Mouse (Mus musculus): ENCODE measurements around the gene Hbp1.

Hbp1 gene

DNA sequence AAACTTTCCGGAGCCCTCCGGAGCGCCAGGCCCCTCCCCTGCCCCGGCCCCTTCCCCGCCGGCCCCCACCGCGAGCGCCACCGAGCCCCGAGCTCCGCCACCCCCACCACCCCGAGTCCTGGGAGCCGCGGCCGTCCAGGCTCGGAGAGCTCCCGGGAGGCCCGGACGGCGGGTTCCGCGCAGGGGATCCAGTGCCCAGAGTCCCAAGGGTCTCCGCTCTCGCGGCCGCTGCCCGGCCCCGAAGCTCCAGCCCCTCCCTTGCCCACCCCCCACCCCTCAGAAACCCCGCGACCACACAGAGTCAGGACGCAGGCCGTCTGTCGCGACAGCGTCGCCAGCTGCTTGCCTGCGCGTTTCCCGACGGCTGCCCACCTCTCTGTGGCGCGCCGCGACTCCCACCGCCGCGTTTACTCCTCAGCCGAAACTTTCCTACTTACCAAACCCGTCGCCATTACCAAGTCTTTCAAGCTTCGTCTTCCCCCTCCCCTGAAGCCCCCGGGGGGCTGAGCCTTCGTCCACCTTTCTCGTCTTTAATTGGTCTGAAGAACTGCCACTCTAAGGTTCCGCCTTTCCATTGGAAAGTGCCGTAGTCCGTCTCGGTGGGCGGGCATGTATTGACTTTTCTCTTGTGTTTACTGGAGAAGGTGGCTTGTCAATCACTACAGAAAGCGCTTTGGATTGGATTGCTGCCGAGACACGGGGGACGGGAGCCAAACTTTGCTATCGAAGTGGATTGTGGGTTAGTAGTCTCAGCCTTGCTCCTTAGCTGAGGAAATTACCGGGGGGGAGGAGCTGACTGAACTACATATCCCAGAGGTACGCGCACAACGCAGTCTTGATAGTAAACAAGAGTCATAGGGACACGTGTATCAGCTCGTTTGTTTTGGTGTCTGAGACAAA is at the start of gene Hbp1:
Gene Hbp1 (minus strand): TSS at position 777 of the 900 bp plus-strand sequence.
- H3K4me3 ChIP-seq (replicated peaks; ENCODE audit: low read length): peak within 1 kb of the TSS; percentile 88
- H3K4me1 ChIP-seq (replicated peaks; ENCODE audit: low read depth, low read length): peaks cover 44% of the 10 kb centered on the region
- H3K27me3 ChIP-seq (ENCODE audit: insufficient read depth, low read length): no peaks in the 10 kb centered on the region
- no peaks in the 10 kb centered on the region for H3K36me3 ChIP-seq (ENCODE audit: insufficient read depth, low read length)
- no peaks in the 10 kb centered on the region for H3K9me3 ChIP-seq (ENCODE audit: low read length)
- TF ChIP-seq CTCF (conservative IDR thresholded peaks at IDR 0.05; ENCODE audit: low read length) (no peak), POU5F1 (IDR thresholded peaks at IDR 0.05; ENCODE audit: borderline replicate concordance, low read length) (no peak), NANOG (IDR thresholded peaks at IDR 0.05; ENCODE audit: borderline replicate concordance, low read length) (no peak)

DNA sequence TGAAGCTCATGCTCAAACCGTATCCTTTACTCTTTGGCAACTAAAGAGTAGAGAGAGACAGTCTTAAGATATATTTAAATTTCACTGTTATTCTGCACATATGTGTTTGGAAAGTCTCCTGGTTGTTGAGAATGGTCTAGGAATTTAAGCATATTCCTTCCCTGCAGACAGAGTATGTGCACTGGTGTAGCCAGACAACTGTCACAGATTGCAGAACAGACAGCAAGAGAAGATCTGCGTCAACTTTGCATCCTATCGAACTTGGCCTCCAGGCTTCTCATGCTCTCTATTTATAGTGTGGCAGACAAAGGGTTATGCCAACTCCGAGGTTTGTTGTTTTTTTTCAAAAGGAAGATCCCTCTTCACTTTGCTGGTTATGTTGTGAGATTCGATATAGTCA is 48.4 kb upstream of the Hbp1 start:
- H3K4me3 ChIP-seq (replicated peaks; ENCODE audit: low read length): no peak overlapping the region
- no peaks in the 10 kb centered on the region for H3K27me3 ChIP-seq (ENCODE audit: insufficient read depth, low read length)
- no peaks in the 10 kb centered on the region for H3K9me3 ChIP-seq (ENCODE audit: low read length)
- TF ChIP-seq POU5F1 (IDR thresholded peaks at IDR 0.05; ENCODE audit: borderline replicate concordance, low read length) (no peak), NANOG (IDR thresholded peaks at IDR 0.05; ENCODE audit: borderline replicate concordance, low read length) (no peak), CTCF (conservative IDR thresholded peaks at IDR 0.05; ENCODE audit: low read length) (no peak)
- no peaks in the 10 kb centered on the region for H3K36me3 ChIP-seq (ENCODE audit: insufficient read depth, low read length)
- H3K4me1 ChIP-seq (replicated peaks; ENCODE audit: low read depth, low read length): no peaks in the 10 kb centered on the region

DNA sequence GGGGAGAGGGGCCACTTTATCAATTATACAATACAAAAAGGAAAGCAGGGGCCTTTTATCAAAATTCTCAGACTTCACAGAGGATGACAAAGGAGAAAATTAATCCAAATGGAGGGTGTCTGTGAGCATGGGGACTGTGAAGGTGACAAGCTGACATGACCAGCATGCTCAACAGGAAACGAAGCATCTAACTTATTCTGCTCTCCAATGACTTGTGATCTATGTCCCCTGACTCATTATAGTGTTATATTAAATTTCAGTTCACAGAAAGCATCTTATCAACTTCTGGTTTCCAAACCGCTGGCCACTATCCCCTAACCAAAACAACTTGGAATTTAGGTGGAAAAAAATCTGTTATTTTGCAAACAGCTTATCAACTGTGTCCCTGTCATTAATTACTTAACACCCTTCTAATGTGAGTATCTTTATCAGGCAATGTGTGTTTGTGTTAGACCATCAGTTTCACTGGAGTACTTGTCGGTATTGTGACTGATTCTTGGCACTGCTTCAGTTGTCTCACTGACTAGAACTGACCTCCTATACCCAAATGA is 47.1 kb upstream of the Hbp1 start:
- no peaks in the 10 kb centered on the region for H3K27me3 ChIP-seq (ENCODE audit: insufficient read depth, low read length)
- no peaks in the 10 kb centered on the region for H3K4me1 ChIP-seq (replicated peaks; ENCODE audit: low read depth, low read length)
- H3K4me3 ChIP-seq (replicated peaks; ENCODE audit: low read length): no peak overlapping the region
- TF ChIP-seq POU5F1 (IDR thresholded peaks at IDR 0.05; ENCODE audit: borderline replicate concordance, low read length) (no peak), CTCF (conservative IDR thresholded peaks at IDR 0.05; ENCODE audit: low read length) (no peak), NANOG (IDR thresholded peaks at IDR 0.05; ENCODE audit: borderline replicate concordance, low read length) (no peak)
- no peaks in the 10 kb centered on the region for H3K36me3 ChIP-seq (ENCODE audit: insufficient read depth, low read length)
- no peaks in the 10 kb centered on the region for H3K9me3 ChIP-seq (ENCODE audit: low read length)

DNA sequence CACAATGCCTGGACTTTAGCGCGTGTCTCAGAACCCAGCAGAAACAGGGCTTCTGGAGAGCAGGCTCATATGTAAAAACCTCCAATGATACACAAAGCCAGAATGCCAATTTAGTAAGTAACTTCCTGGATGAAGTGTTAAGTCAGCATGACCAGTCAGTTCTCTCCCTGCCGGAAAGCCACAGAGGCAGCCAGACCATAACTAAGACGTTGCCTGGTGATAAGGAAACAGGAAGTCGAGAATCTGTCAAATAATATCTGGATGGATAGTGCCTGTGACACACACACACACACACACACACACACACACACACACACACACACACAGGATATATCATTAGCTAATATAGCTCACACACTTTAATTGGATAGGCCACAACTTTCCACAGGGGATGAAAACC is 46.5 kb upstream of the Hbp1 start:
- H3K4me1 ChIP-seq (replicated peaks; ENCODE audit: low read depth, low read length): no peaks in the 10 kb centered on the region
- H3K4me3 ChIP-seq (replicated peaks; ENCODE audit: low read length): no peak overlapping the region
- H3K9me3 ChIP-seq (ENCODE audit: low read length): no peaks in the 10 kb centered on the region
- H3K27me3 ChIP-seq (ENCODE audit: insufficient read depth, low read length): no peaks in the 10 kb centered on the region
- TF ChIP-seq NANOG (IDR thresholded peaks at IDR 0.05; ENCODE audit: borderline replicate concordance, low read length) (no peak), POU5F1 (IDR thresholded peaks at IDR 0.05; ENCODE audit: borderline replicate concordance, low read length) (no peak)
- H3K36me3 ChIP-seq (ENCODE audit: insufficient read depth, low read length): no peaks in the 10 kb centered on the region

DNA sequence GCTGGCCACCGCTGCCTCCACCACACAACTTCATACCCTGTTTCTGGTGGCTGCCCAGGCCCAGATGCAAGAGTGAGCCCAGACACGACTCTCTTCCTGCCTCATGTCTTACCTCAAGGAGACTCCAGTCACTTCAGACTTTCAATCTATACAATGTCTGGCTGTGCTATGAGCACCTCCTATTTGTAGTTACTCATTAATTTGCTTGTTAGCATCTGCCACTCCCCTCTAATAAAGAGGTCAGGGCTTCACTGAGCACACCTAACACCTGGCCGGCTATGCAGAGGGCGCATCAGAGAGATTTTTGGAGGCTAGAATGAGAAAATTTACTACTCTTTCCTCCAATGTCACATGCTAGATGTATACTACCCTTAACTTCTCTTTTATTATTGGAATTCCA is 40.2 kb upstream of the Hbp1 start:
- Histone ChIP-seq H3K4me1 (replicated peaks; ENCODE audit: low read depth, low read length) (no peaks in the 10 kb centered on the region), H3K36me3 (ENCODE audit: insufficient read depth, low read length) (no peaks in the 10 kb centered on the region), H3K9me3 (ENCODE audit: low read length) (no peaks in the 10 kb centered on the region), H3K4me3 (replicated peaks; ENCODE audit: low read length) (no peak overlapping the region), H3K27me3 (ENCODE audit: insufficient read depth, low read length) (no peaks in the 10 kb centered on the region)
- TF ChIP-seq NANOG (IDR thresholded peaks at IDR 0.05; ENCODE audit: borderline replicate concordance, low read length) (no peak), POU5F1 (IDR thresholded peaks at IDR 0.05; ENCODE audit: borderline replicate concordance, low read length) (no peak), CTCF (conservative IDR thresholded peaks at IDR 0.05; ENCODE audit: low read length) (no peak)

DNA sequence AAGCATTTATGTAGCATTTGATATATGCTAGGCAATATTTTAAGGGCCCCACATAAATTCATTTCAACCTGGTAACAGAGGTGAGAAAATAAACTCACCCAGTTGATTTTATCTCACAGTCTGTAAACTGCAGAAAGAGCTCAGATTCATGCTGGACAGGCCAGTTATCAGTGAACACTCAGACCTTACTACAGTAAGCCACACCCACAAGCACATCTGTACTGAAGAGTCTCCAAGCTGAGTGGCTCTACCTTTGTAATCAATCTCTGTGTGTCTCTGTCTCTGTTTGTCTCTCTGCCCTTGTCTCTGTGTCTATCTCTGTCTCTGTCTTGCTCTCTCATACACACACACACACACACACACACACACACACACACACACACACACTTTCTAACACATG is 39.4 kb upstream of the Hbp1 start:
- H3K4me3 ChIP-seq (replicated peaks; ENCODE audit: low read length): no peak overlapping the region
- H3K27me3 ChIP-seq (ENCODE audit: insufficient read depth, low read length): no peaks in the 10 kb centered on the region
- TF ChIP-seq NANOG (IDR thresholded peaks at IDR 0.05; ENCODE audit: borderline replicate concordance, low read length): no peak
- TF ChIP-seq CTCF (conservative IDR thresholded peaks at IDR 0.05; ENCODE audit: low read length): no peak
- TF ChIP-seq POU5F1 (IDR thresholded peaks at IDR 0.05; ENCODE audit: borderline replicate concordance, low read length): no peak
- H3K4me1 ChIP-seq (replicated peaks; ENCODE audit: low read depth, low read length): no peaks in the 10 kb centered on the region
- H3K36me3 ChIP-seq (ENCODE audit: insufficient read depth, low read length): no peaks in the 10 kb centered on the region
- H3K9me3 ChIP-seq (ENCODE audit: low read length): no peaks in the 10 kb centered on the region

DNA sequence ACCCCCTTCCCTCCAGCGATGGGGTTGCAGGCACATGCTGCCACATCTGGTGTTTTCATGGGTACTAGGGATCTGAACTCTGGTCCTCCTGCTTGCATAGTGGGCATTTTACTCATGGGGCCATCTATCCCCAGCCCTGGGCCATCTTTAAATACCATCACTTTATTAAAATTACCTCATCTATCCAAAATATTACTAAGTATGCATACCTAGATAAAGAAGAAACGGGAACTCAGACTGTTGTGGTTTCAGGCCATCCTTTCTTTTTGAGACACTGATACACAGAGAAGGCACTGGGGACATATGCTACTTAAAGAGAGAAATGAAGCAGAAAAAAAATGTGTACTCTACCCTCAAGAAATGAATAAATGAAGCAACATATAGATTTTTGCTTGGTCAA is 36.1 kb upstream of the Hbp1 start:
- Histone ChIP-seq H3K4me3 (replicated peaks; ENCODE audit: low read length) (no peak overlapping the region), H3K36me3 (ENCODE audit: insufficient read depth, low read length) (no peaks in the 10 kb centered on the region), H3K9me3 (ENCODE audit: low read length) (no peaks in the 10 kb centered on the region), H3K4me1 (replicated peaks; ENCODE audit: low read depth, low read length) (no peaks in the 10 kb centered on the region), H3K27me3 (ENCODE audit: insufficient read depth, low read length) (no peaks in the 10 kb centered on the region)
- TF ChIP-seq NANOG (IDR thresholded peaks at IDR 0.05; ENCODE audit: borderline replicate concordance, low read length) (no peak), CTCF (conservative IDR thresholded peaks at IDR 0.05; ENCODE audit: low read length) (no peak), POU5F1 (IDR thresholded peaks at IDR 0.05; ENCODE audit: borderline replicate concordance, low read length) (no peak)

DNA sequence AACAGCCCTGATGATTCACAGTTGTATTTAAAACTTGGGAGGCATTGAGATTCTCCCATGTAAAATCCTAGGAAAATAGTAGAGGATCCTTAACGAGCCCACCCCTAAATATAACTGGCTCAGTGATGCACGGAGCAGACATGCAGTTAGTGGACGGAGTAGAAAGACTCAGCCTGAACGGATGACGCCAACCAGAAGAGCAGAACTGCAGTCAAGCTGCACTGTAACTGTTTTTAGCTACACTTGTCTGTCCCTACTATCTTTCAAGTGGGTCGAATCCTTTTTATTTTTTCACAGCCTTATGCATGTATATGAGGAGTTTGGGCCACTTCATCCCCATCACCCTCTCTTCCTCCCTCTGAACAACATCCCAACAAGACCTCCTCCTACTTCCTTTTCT is 35.4 kb upstream of the Hbp1 start:
- no peaks in the 10 kb centered on the region for H3K4me1 ChIP-seq (replicated peaks; ENCODE audit: low read depth, low read length)
- no peak overlapping the region for H3K4me3 ChIP-seq (replicated peaks; ENCODE audit: low read length)
- no peaks in the 10 kb centered on the region for H3K36me3 ChIP-seq (ENCODE audit: insufficient read depth, low read length)
- TF ChIP-seq POU5F1 (IDR thresholded peaks at IDR 0.05; ENCODE audit: borderline replicate concordance, low read length) (no peak), CTCF (conservative IDR thresholded peaks at IDR 0.05; ENCODE audit: low read length) (no peak), NANOG (IDR thresholded peaks at IDR 0.05; ENCODE audit: borderline replicate concordance, low read length) (no peak)
- H3K27me3 ChIP-seq (ENCODE audit: insufficient read depth, low read length): no peaks in the 10 kb centered on the region
- no peaks in the 10 kb centered on the region for H3K9me3 ChIP-seq (ENCODE audit: low read length)

All from E14TG2a.4 (cell line).